Mouse (Mus musculus): ENCODE measurements around the gene Noc4l. TPM values are rescaled to one million over a fixed set of nuclear protein-coding genes. Genes with fewer than 3 reads are reported as not detected.

Gene Noc4l
- total and polyA plus RNA-seq, 3 experiments: 42.0 to 160 (median 50.7) TPM

- H3K9ac ChIP-seq (ENCODE audit: insufficient read depth, low read depth): no peak overlapping the region
- H3K4me1 ChIP-seq (ENCODE audit: control insufficient read depth in 1 of 2, insufficient read depth in 2 of 2): peaks cover 0 to 8% of the 10 kb centered on the region in 2 experiments; a peak in 1 of 4 replicates
- no peak overlapping the region for H3K27ac ChIP-seq (ENCODE audit: insufficient read depth, low read depth)
- peaks cover 34% of the 10 kb centered on the region for H3K27me3 ChIP-seq (replicated peaks)
- no peak overlapping the region for H3K4me3 ChIP-seq (replicated peaks in 1 of 3; ENCODE audit: low read depth in 2 of 3, low read length in 2 of 3, poor library complexity in 1 of 3)
- H3K79me2 ChIP-seq (replicated peaks; ENCODE audit: control insufficient read depth, extremely low read depth, insufficient read depth, poor library complexity, severe bottlenecking): no peaks in the 10 kb centered on the region
- in situ Hi-C loops (cut with MboI; ENCODE audit: low pct_ligation_motif_present, low pct_unique_long_range_greater_than_20kb, low sequenced_read_pairs): no loop called here
- TF ChIP-seq ZKSCAN1 (IDR thresholded peaks at IDR 0.05; ENCODE audit: borderline replicate concordance, low read depth, low read length) (no peak), SIN3A (IDR thresholded peaks at IDR 0.05; ENCODE audit: low read length) (no peak), CHD1 (IDR thresholded peaks at IDR 0.05; ENCODE audit: low read depth, low read length) (no peak), POLR2AphosphoS2 (IDR thresholded peaks at IDR 0.05; ENCODE audit: low read depth, low read length) (no peak), MAFK (IDR thresholded peaks at IDR 0.05; ENCODE audit: insufficient replicate concordance, low read length) (no peak), PAX5 (IDR thresholded peaks at IDR 0.05; ENCODE audit: low read length) (no peak), POLR2A (IDR thresholded peaks at IDR 0.05; ENCODE audit: low read depth, low read length) (no peak), RAD21 (IDR thresholded peaks at IDR 0.05; ENCODE audit: low read depth, low read length) (no peak), ZMIZ1 (IDR thresholded peaks at IDR 0.05; ENCODE audit: low read depth, low read length) (no peak)
- DNase-seq (ENCODE audit: extremely low read depth): no peak
- no peak overlapping the region for H3K4me2 ChIP-seq (ENCODE audit: insufficient read depth, low read depth, poor library complexity, severe bottlenecking)
- H3K36me3 ChIP-seq (replicated peaks in 1 of 2; ENCODE audit: control insufficient read depth in 1 of 2, insufficient read depth in 1 of 2, low read length in 1 of 2): no peaks in the 10 kb centered on the region
- dilution Hi-C loops (cut with MboI; ENCODE audit: extremely low pct_ligation_motif_present, extremely low pct_unique_long_range_greater_than_20kb, low sequenced_read_pairs): no loop called here
- no peaks in the 10 kb centered on the region for H3K9me3 ChIP-seq (replicated peaks; ENCODE audit: low read length)
These were observed 44.3 kb downstream of the Noc4l start for GRCm38 (mm10) chr5:110608941-110609340.

- DNase-seq (ENCODE audit: extremely low read depth): no peak
- H3K4me3 ChIP-seq (replicated peaks in 1 of 3; ENCODE audit: low read depth in 2 of 3, low read length in 2 of 3, poor library complexity in 1 of 3): no peak overlapping the region
- peaks cover 0 to 2% of the 10 kb centered on the region in 2 experiments; a peak in 1 of 4 replicates for H3K4me1 ChIP-seq (ENCODE audit: control insufficient read depth in 1 of 2, insufficient read depth in 2 of 2)
- H3K27ac ChIP-seq (ENCODE audit: insufficient read depth, low read depth): no peak overlapping the region
- no peak for TF ChIP-seq ZKSCAN1 (IDR thresholded peaks at IDR 0.05; ENCODE audit: borderline replicate concordance, low read depth, low read length)
- no peak for TF ChIP-seq ZMIZ1 (IDR thresholded peaks at IDR 0.05; ENCODE audit: low read depth, low read length)
- no peak for TF ChIP-seq MAFK (IDR thresholded peaks at IDR 0.05; ENCODE audit: insufficient replicate concordance, low read length)
- TF ChIP-seq CTCF (conservative IDR thresholded peaks at IDR 0.05 in 1 of 2, IDR thresholded peaks at IDR 0.05 in 1 of 2; ENCODE audit: low read depth in 2 of 2, low read length in 2 of 2): no peak
- TF ChIP-seq MXI1 (IDR thresholded peaks at IDR 0.05; ENCODE audit: low read depth, low read length): no peak
- TF ChIP-seq IRF4 (IDR thresholded peaks at IDR 0.05; ENCODE audit: low read depth, low read length): no peak
- TF ChIP-seq BHLHE40 (IDR thresholded peaks at IDR 0.05; ENCODE audit: low read depth, low read length): no peak
- TF ChIP-seq POLR2AphosphoS2 (IDR thresholded peaks at IDR 0.05; ENCODE audit: low read depth, low read length): no peak
- no peak for TF ChIP-seq MYC (IDR thresholded peaks at IDR 0.05; ENCODE audit: low read depth, low read length)
- no peak for TF ChIP-seq POLR2A (IDR thresholded peaks at IDR 0.05; ENCODE audit: low read depth, low read length)
- TF ChIP-seq ZNF384 (IDR thresholded peaks at IDR 0.05; ENCODE audit: low read depth, low read length): no peak
- TF ChIP-seq GABPA (IDR thresholded peaks at IDR 0.05; ENCODE audit: insufficient replicate concordance, low read depth, low read length): no peak
- TF ChIP-seq JUN (IDR thresholded peaks at IDR 0.05; ENCODE audit: insufficient read depth, low read depth, low read length): no peak
- TF ChIP-seq TCF12 (IDR thresholded peaks at IDR 0.05; ENCODE audit: low read depth, low read length): no peak
- no peak for TF ChIP-seq USF1 (IDR thresholded peaks at IDR 0.05; ENCODE audit: low read depth, low read length)
- TF ChIP-seq HCFC1 (IDR thresholded peaks at IDR 0.05; ENCODE audit: low read depth, low read length): no peak
- peaks cover 40% of the 10 kb centered on the region for H3K27me3 ChIP-seq (replicated peaks)
- H3K4me2 ChIP-seq (ENCODE audit: insufficient read depth, low read depth, poor library complexity, severe bottlenecking): no peak overlapping the region
- no peaks in the 10 kb centered on the region for H3K79me2 ChIP-seq (replicated peaks; ENCODE audit: control insufficient read depth, extremely low read depth, insufficient read depth, poor library complexity, severe bottlenecking)
- dilution Hi-C loops (cut with MboI; ENCODE audit: extremely low pct_ligation_motif_present, extremely low pct_unique_long_range_greater_than_20kb, low sequenced_read_pairs): no loop called here
- H3K9ac ChIP-seq (ENCODE audit: insufficient read depth, low read depth): no peak overlapping the region
- no peaks in the 10 kb centered on the region for H3K9me3 ChIP-seq (replicated peaks; ENCODE audit: low read length)
- no peaks in the 10 kb centered on the region for H3K36me3 ChIP-seq (replicated peaks in 1 of 2; ENCODE audit: control insufficient read depth in 1 of 2, insufficient read depth in 1 of 2, low read length in 1 of 2)
- in situ Hi-C loops (cut with MboI; ENCODE audit: low pct_ligation_motif_present, low pct_unique_long_range_greater_than_20kb, low sequenced_read_pairs): no loop called here
These were observed 44.9 kb downstream of the Noc4l start for GRCm38 (mm10) chr5:110608336-110608735.

Measured in CH12.LX (cell line).